Mouse (Mus musculus): ENCODE measurements at regions not wholly inside any gene's neighbourhood (a gene's known extent, or its start where the extent isn't known, plus 50 kb on each side); places are given as distances from the start of the nearest gene placed in this dataset.

DNA sequence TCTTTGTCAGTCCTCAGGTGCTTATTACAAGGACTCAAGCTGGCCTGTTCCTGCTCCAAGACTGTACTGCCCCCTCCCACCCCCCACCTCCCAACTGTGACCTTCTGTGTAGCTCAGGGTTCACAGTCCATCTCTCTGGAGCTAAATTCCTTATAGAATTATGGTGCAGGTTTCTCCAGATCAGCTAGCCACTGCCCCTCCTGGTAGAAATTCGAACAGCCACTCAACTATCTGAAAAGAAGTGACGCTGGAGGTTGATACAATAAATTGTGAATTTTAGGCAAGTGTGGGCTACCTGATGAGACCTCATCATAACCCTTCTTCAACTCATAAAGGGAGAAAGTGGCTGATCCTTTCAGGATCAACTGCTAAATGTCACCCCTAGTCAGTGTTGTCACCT, 86.3 kb downstream of the Cct8l1 start:
- Histone ChIP-seq H3K9me3 (no peaks in the 10 kb centered on the region), H3K27me3 (ENCODE audit: insufficient read depth, poor library complexity, severe bottlenecking) (no peaks in the 10 kb centered on the region), H3K4me1 (no peaks in the 10 kb centered on the region), H3K27ac (no peak overlapping the region), H3K36me3 (no peaks in the 10 kb centered on the region), H3K4me3 (no peak overlapping the region)
- 61% methylated on average over 2 of the region's 2 CpGs for WGBS
- peak; percentile 45 for DNase-seq (ENCODE audit: low spot score)

GRCm38 (mm10) chr5:25599363-25599762, 83.5 kb downstream of the Cct8l1 start:
- H3K27me3 ChIP-seq (ENCODE audit: insufficient read depth, poor library complexity, severe bottlenecking) = no peaks in the 10 kb centered on the region
- H3K4me1 ChIP-seq = no peaks in the 10 kb centered on the region

DNA sequence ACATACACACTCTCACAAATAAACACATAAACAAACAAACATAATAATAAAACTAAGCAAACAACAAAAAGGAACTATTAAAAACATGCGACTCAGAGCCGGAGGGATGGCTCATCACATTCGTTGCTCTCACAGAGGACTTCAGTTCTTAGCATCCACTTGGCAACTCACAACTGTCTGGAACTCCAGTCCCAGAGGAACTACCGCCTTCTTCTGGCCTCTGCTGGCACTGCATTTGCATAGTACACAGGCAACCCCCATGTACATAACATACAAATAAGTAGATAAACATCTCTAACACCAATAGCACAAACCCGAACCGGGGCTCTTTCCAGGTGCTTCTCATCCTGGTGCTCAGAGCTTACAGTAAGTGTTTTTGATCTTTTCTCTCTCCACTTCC, 81.9 kb downstream of the Cct8l1 start:
- Histone ChIP-seq H3K27me3 (ENCODE audit: insufficient read depth, poor library complexity, severe bottlenecking) (no peaks in the 10 kb centered on the region), H3K27ac (no peak overlapping the region), H3K4me3 (no peak overlapping the region), H3K4me1 (no peaks in the 10 kb centered on the region), H3K9me3 (no peaks in the 10 kb centered on the region), H3K36me3 (no peaks in the 10 kb centered on the region)
- WGBS = 83% methylated on average over 6 of the region's 6 CpGs
- no peak for DNase-seq (ENCODE audit: low spot score)

More at GRCm38 (mm10) chr5:25599363-25599762, 83.5 kb downstream of the Cct8l1 start:
- H3K27ac ChIP-seq = no peak overlapping the region
- no peaks in the 10 kb centered on the region for H3K36me3 ChIP-seq
- no peaks in the 10 kb centered on the region for H3K9me3 ChIP-seq
- no peak for DNase-seq (ENCODE audit: low spot score)
- 80% methylated on average over 1 of the region's 1 CpGs for WGBS
- no peak overlapping the region for H3K4me3 ChIP-seq

DNA sequence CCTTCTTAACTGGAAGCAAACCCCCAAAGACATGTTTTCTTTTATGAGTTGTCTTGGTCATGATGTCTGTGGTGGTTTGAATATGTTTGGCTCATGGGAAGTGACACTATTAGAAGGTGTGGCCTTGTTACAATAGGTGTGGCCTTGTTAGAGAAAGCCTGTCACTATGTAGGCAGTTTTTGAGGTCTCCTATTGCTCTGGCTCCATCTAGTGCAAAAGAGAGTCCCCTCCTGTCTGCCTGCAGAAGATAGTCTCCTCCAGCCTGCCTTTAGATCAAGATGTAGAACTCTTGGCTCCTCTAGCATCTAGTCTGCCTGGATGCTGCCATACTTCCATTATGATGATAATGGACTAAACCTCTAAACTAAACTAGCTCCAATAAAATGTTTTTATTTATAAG, 75.8 kb downstream of the Cct8l1 start:
- Histone ChIP-seq H3K4me3 (no peak overlapping the region), H3K9me3 (no peaks in the 10 kb centered on the region), H3K27me3 (ENCODE audit: insufficient read depth, poor library complexity, severe bottlenecking) (no peaks in the 10 kb centered on the region), H3K36me3 (no peaks in the 10 kb centered on the region), H3K4me1 (no peaks in the 10 kb centered on the region), H3K27ac (no peak overlapping the region)
- no peak for DNase-seq (ENCODE audit: low spot score)

Measured in heart, embryonic 10.5 days (tissue).